Mouse (Mus musculus) liver, embryonic 14.5 days (tissue): Measurements from ENCODE around the gene Prdm15.

ENCODE experiments used
- CTCF ChIP-seq: IDR thresholded peaks from 2 replicates; pipeline ENCODE4 v1.5.1; 2016; ENCODE audit warnings: antibody characterized with exemption, low read depth, control low read depth
- EP300 ChIP-seq: IDR thresholded peaks from 2 replicates; pipeline ENCODE4 v1.6.1; 2016; ENCODE audit warnings: antibody characterized with exemption, low read depth

DNA sequence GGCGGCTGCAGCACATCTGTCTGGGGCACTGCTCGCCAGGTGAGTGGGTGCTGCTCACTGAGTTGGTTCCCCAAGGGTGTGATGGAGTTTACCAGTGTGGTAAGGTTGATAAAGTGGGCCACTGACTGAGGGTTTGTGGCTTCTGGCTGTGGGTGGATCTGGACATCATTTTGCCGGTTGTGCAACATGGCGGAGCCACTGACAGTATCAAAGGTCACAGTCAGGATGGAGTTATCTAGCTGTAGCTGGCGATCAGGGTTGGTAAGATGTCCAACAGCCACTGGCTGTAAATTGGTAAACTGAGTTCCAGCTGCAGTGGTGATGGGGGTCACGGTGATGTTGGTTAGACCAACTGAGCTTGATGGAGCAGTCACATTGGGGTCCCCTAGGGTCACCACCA lies 57.4 kb downstream of the Prdm15 start:
- TF ChIP-seq EP300 (no peak), CTCF (no peak)
